Mouse (Mus musculus) ZHBTc4 (cell line): ENCODE measurements around the gene Kctd18.

Experiments
- DNase-seq: peaks from one replicate; pipeline ENCODE4 v3.0.0-alpha.2; 2011; ENCODE audit warnings: low read depth, low spot score

Gene Kctd18

GRCm38 (mm10) chr1:57991277-57991676 is 27.5 kb downstream of the Kctd18 start:
- no peak for DNase-seq

DNA sequence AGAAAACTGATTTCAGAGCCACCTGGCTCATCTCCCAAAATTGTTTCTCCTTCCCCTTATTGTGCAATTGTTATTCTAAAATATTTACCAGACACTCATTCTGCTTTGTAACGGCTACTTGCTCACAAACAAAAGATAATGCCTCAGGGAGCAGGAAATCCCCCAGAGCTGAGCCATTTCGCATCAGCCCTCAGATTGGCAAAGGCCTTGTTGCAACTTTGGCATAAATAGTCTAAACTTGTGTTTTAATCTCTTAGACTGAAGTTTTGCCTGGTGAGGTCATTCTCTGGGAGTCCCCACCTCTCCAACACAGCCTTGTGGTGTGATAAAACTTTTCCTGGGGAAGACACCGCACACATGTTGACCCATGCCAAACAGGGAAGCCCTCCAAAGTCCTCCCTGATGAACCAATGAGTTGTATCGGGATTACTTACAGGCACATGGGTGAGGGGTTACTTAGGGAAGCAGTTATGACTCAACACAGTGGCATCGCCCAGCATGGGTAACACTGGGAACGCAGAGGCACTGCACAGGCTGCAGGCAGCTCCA is 29.6 kb downstream of the Kctd18 start:
- DNase-seq, result peak; percentile 69

- DNase-seq, result no peak
Measured at GRCm38 (mm10) chr1:57976860-57977259, 41.9 kb downstream of the Kctd18 start.

DNA sequence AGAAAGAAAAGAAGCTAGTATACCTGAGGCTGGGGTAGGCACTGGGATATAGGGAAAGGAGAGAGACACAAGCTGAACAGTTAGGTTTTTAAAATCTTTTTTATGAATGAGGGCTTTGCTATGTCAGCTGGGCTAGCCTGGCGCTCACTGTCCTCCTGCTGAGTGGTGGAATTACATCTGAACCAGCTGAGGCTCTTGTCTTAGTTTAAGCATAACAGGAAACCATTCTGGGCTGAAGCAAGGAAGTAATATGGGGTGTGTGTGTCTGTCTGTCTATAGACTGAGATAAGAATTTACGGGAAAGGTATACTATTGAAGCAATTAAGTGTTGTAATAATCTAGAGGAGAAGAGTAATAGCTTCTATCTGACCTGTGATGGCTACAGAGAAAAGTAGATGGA is 47.2 kb downstream of the Kctd18 start:
- no peak for DNase-seq

DNA sequence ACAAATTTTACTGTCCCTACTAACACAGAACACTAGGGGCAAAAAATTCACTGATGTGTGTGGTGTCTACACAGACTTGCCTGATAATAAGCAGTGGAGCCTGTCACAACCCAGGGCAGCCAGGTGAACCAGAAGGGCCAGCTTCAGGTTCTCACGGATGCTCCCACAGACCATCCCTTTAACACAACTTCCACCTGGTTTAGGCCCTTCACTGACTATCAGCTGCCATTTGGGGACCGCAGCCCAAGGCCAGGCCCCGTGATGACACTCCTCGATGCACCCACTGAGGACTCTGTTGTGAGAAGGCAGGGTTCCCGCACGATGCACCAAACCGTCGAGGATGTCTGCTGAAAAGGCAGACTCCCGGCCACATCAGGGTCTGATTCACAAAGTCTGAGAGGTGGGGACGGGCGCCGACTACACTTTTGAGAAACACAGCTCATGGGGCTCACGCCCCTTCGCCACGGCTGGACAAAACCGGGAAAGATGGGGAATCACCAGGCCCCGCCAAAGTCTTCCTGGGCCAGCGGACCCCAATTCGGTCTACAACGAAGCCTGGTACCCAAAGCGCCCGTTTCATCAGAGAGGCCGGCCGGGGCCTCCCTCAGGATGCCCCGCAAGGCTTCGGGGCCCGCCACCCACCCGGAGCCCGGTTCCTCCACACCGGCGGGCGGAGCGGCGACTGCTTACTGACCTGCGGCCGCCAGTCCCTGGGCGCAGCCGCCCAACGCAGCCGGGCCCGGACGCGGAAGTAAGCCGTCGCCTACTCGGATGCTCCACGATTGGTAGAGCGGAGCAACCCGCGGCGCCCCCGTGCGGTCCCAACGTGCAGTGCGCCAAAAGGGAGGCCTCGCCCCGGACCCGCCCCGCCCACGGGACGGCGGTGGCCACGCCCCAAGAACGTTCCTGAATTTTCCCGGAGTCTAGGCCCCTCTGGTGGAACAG is 49.2 kb downstream of the Kctd18 start:
- peak; percentile 95 for DNase-seq

GRCm38 (mm10) chr1:57955774-57956173 is 63.0 kb downstream of the Kctd18 start:
- DNase-seq, result no peak

- no peak for DNase-seq
Measured at GRCm38 (mm10) chr1:57954376-57954765, 64.4 kb downstream of the Kctd18 start.

- DNase-seq, result no peak
Measured at GRCm38 (mm10) chr1:57953586-57954375, 65.0 kb downstream of the Kctd18 start.

- no peak for DNase-seq
Measured at GRCm38 (mm10) chr1:57952509-57952908, 66.2 kb downstream of the Kctd18 start.

- DNase-seq, result no peak
Measured at GRCm38 (mm10) chr1:57949716-57950115, 69.0 kb downstream of the Kctd18 start.

DNA sequence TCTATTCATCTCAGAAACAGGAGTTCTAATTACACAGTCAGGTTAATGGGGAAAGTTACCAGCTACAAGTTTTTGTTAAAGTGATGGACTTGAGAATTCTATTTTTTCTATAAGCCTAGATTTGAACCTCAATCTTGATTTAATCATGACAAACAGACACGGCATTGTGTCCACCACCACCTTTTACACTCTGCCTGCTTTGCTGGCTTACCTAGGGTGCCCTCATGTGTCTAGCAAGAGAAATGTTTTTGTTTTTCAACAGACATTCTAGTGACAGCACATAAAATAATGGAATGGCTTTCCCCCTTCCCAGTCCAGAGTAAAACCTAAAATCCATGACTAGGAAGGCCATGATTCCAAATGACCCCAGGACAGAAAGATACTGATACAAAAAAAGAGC is 69.6 kb downstream of the Kctd18 start:
- peak; percentile 29 for DNase-seq

GRCm38 (mm10) chr1:57947552-57948347 is 71.0 kb downstream of the Kctd18 start:
- DNase-seq, result peak; percentile 14

DNA sequence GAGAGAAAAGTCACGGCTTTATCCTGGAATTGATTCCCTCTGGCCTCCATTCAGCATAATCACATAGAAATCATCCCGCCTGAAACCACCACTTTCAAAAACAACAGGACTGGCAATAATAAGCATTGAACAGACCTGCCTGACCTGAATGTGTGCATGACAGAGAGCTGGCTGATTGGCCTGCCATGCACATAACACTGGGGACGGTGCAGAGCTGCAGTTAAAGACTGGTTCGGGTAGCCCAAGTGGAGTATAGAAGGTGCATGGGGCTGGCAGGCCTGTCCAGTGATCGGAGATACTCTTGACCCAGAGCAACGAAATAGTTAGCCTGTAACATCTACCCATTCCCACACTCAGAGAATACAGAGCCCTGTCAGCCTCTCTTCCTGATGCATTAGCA is 76.5 kb downstream of the Kctd18 start:
- no peak for DNase-seq

GRCm38 (mm10) chr1:57941734-57942133 is 77.0 kb downstream of the Kctd18 start:
- DNase-seq, result no peak

- no peak for DNase-seq
Measured at GRCm38 (mm10) chr1:57941095-57941494, 77.7 kb downstream of the Kctd18 start.

GRCm38 (mm10) chr1:57940691-57941090 is 78.1 kb downstream of the Kctd18 start:
- DNase-seq, result no peak

DNA sequence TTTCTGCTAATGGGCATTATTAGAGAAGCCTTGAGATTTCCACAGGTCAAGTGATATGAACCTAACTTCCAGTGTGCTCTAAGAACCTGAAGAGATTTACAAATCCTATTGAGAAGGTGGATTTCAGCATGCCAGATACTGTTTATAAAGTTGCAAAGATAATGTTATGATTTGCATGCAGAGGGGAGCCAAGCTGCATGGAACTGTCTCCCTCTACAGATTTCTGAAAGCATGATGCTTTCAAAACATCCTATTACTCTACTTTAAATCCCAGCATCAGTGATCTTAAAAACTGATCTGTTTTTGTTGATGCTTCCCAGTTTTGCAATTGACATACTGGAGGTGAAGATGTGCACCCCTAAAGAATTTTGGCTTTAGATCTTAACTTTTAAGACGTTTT is 84.5 kb downstream of the Kctd18 start:
- no peak for DNase-seq

- DNase-seq, result no peak
Measured at GRCm38 (mm10) chr1:57918567-57918966, 100.2 kb downstream of the Kctd18 start.

GRCm38 (mm10) chr1:57917342-57917741 is 101.4 kb downstream of the Kctd18 start:
- DNase-seq, result no peak

DNA sequence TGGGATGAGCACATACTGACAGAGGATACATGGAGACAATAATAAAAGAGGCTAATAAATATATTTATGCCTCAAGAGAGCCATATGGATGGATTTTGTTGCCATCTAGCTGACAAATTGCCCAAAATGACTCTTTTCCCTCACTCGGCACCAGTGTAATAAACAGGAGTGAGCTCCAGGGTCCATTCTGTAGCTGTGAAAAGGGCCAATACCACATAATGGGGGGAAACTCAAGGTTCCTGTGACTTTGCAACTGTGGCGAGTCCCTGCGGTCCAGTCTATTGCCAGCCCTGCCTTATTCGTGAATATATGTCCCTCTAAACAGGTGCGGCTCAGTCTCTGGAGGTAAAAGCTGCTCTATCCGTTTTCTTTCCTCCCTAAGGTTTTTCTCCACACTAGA is 107.2 kb downstream of the Kctd18 start:
- no peak for DNase-seq

DNA sequence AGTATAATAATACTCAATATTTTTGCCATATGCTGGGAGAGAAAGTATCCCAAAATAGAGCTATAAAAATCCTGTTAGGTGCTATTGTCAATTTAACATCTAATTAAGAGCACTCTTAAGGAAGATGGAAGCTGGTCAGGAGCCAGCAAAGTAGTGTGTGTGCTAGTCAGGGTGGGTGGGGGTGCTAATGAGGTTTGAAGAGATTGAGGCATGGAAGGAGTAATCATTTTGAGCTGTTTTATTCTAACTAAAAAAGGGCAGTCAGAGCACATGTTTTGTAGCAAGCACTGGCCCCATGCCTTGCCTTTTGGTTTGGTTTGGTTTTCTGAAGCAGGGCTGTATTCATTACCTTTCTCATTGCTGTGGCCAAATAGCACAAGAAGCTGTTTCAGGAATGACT is 112.4 kb downstream of the Kctd18 start:
- DNase-seq, result no peak

GRCm38 (mm10) chr1:57905912-57906311 is 112.8 kb downstream of the Kctd18 start:
- DNase-seq, result no peak
